Mouse (Mus musculus) lung, postnatal 0 days (tissue): ENCODE data around the gene Spata17. TPM values are rescaled to one million over a fixed set of nuclear protein-coding genes. Genes with fewer than 3 reads are reported as not detected.

Experiments
- ATAC-seq: fragments of 200-750 bp; cut with Nextera tagmentation; 2 replicates; pipeline ENCODE4 v1.8.0; 2017; ENCODE audit warnings: moderate library complexity
- DNase-seq: peaks from one replicate; pipeline ENCODE4 v3.0.0-alpha.2; 2016; ENCODE audit warnings: low spot score
- H3K27ac ChIP-seq: fragments of 300-500 bp; sonication (generic); 2 replicates; pipeline ENCODE4 v1.5.1; 2014; ENCODE audit warnings: antibody characterized with exemption, mild to moderate bottlenecking, low read length, mixed read lengths
- H3K27me3 ChIP-seq: fragments of 300-500 bp; sonication (generic); replicated peaks from 2 replicates; pipeline ENCODE4 v1.6.1; 2014; ENCODE audit warnings: low read length, mixed read lengths; ENCODE audit not compliant: insufficient read depth
- H3K36me3 ChIP-seq: fragments of 300-500 bp; sonication (generic); 2 replicates; pipeline ENCODE4 v1.6.1; 2014; ENCODE audit warnings: low read length, mixed read lengths; ENCODE audit not compliant: insufficient read depth
- H3K4me1 ChIP-seq: fragments of 300-500 bp; sonication (generic); 2 replicates; pipeline ENCODE4 v1.6.1; 2014; ENCODE audit warnings: antibody characterized with exemption, low read depth, low read length, mixed read lengths; ENCODE audit not compliant: insufficient read depth
- H3K4me2 ChIP-seq: fragments of 300-500 bp; sonication (generic); replicated peaks from 2 replicates; pipeline ENCODE4 v1.6.1; 2014; ENCODE audit warnings: low read depth, mild to moderate bottlenecking, low read length, moderate library complexity, mixed read lengths
- H3K4me3 ChIP-seq: fragments of 300-500 bp; sonication (generic); 2 replicates; pipeline ENCODE4 v1.5.1; 2014; ENCODE audit warnings: low read depth, low read length
- H3K9ac ChIP-seq: fragments of 300-500 bp; sonication (generic); replicated peaks from 2 replicates; pipeline ENCODE4 v1.6.1; 2014; ENCODE audit warnings: low read depth, mild to moderate bottlenecking
- H3K9me3 ChIP-seq: fragments of 300-500 bp; sonication (generic); 2 replicates; pipeline ENCODE4 v1.6.1; 2016; ENCODE audit warnings: low read length, mixed read lengths
- CTCF ChIP-seq: IDR thresholded peaks from 2 replicates; pipeline ENCODE4 v1.5.1; 2016; ENCODE audit warnings: antibody characterized with exemption, mild to moderate bottlenecking
- EP300 ChIP-seq: IDR thresholded peaks from 2 replicates; pipeline ENCODE4 v1.6.1; 2016; ENCODE audit warnings: antibody characterized with exemption, mild to moderate bottlenecking, control low read depth
- WGBS: fragments of 180-500 bp; shearing (Covaris S2); extraction: QIAGEN DNeasy Blood & Tissue Kit; methylation state at CpG from one replicate; pipeline ENCODE4 v1.1.7; 2014; 5-methylcytosine and 5-hydroxymethylcytosine counted together
- polyA plus RNA-seq: library from polyadenylated mRNA; unstranded; fragments of >200 nt; fragmentation: Nextera tagmentation; extraction: Ambion mirVana; gene quantifications from 2 replicates; pipeline ENCODE4 v1.2.1, GENCODE M21; 2015

Spata17 gene
- polyA plus RNA-seq, 1 experiment from 2014 or later: 3.1 TPM

- Histone ChIP-seq H3K27me3 (no peaks in the 10 kb centered on the region), H3K9me3 (no peaks in the 10 kb centered on the region), H3K27ac (no peak overlapping the region), H3K4me2 (no peak overlapping the region), H3K4me1 (no peaks in the 10 kb centered on the region), H3K9ac (no peak overlapping the region), H3K36me3 (no peaks in the 10 kb centered on the region), H3K4me3 (no peak overlapping the region)
- no peak for ATAC-seq
- 90% methylated on average over 11 of the region's 11 CpGs for WGBS
- DNase-seq: no peak
- TF ChIP-seq EP300: no peak
- TF ChIP-seq CTCF: no peak
Measured at GRCm38 (mm10) chr1:187125733-187126132, 89.5 kb downstream of the Spata17 start.

DNA sequence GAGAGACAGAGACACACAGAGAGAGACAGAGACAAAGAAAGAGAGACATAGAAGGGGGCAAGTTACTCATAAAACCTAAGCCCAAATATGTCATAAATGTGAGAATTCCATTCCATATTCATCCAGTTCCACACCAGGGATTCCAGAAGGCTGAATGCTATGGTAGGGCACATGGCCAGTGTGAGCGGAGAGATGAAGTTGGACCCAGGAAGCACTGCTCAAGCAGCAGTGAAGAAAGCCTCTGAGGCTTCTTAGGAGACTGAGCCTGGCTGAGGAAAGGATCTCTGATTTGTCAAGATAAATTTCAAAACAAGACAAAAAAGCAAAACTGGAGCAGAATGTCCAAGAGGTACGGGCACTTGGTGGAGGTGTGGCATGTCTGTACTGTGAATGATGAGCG lies 90.3 kb downstream of the Spata17 start:
- Histone ChIP-seq H3K36me3 (no peaks in the 10 kb centered on the region), H3K27me3 (no peaks in the 10 kb centered on the region), H3K4me3 (no peak overlapping the region), H3K9ac (no peak overlapping the region), H3K9me3 (no peaks in the 10 kb centered on the region), H3K27ac (no peak overlapping the region), H3K4me2 (no peak overlapping the region), H3K4me1 (no peaks in the 10 kb centered on the region)
- DNase-seq (peak; percentile 16), ATAC-seq (no peak)
- TF ChIP-seq EP300 (no peak), CTCF (no peak)
- WGBS: 43% methylated on average over 3 of the region's 3 CpGs

GRCm38 (mm10) chr1:187119300-187119699 lies 96.0 kb downstream of the Spata17 start:
- H3K27me3 ChIP-seq: no peaks in the 10 kb centered on the region
- WGBS: 92% methylated on average over 6 of the region's 6 CpGs
- H3K4me3 ChIP-seq: no peak overlapping the region

GRCm38 (mm10) chr1:187118108-187118507 lies 97.2 kb downstream of the Spata17 start:
- Histone ChIP-seq H3K27ac (no peak overlapping the region), H3K36me3 (no peaks in the 10 kb centered on the region), H3K4me1 (0 out of 2 replicates have a peak, but pooled peaks cover 4% of the 10 kb centered on the region), H3K27me3 (no peaks in the 10 kb centered on the region), H3K9ac (no peak overlapping the region), H3K4me3 (no peak overlapping the region), H3K9me3 (no peaks in the 10 kb centered on the region), H3K4me2 (no peak overlapping the region)
- ATAC-seq (peak; percentile 44; the same call in 1 of the 2 replicates), DNase-seq (peak; percentile 45)
- 23% methylated on average over 6 of the region's 6 CpGs for WGBS
- TF ChIP-seq EP300: peak; percentile 46; the same call in 1 of the 2 replicates
- TF ChIP-seq CTCF: no peak

More at GRCm38 (mm10) chr1:187119300-187119699, 96.0 kb downstream of the Spata17 start:
- Histone ChIP-seq H3K36me3 (no peaks in the 10 kb centered on the region), H3K4me2 (no peak overlapping the region), H3K4me1 (0 out of 2 replicates have a peak, but pooled peaks cover 4% of the 10 kb centered on the region), H3K27ac (no peak overlapping the region), H3K9ac (no peak overlapping the region), H3K9me3 (no peaks in the 10 kb centered on the region)
- no peak for ATAC-seq
- TF ChIP-seq CTCF (no peak), EP300 (no peak)
- no peak for DNase-seq

DNA sequence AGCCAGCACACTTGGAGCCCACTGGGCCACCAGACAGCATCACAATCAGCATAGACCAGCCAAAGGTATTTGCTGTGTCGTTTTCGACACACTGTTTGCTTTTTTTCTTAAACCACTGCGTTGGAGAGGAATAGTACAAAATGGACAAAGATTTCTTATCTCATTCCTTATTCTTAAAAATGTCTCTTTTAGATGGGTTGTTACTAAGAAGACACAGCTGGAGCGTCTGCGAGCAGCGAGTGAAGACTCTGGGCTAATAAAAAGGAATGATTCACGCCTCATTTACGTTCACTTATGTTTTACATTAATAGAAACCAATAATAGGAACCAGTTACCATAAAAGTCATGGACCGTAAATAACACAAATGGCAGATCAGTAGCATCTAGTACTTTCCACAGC lies 101.5 kb downstream of the Spata17 start:
- Histone ChIP-seq H3K27me3 (no peaks in the 10 kb centered on the region), H3K27ac (no peak overlapping the region), H3K9ac (no peak overlapping the region), H3K4me3 (no peak overlapping the region), H3K9me3 (no peaks in the 10 kb centered on the region), H3K4me2 (no peak overlapping the region), H3K4me1 (0 out of 2 replicates have a peak, but pooled peaks cover 4% of the 10 kb centered on the region), H3K36me3 (no peaks in the 10 kb centered on the region)
- ATAC-seq (peak; percentile 66), DNase-seq (peak; percentile 73)
- 64% methylated on average over 9 of the region's 9 CpGs for WGBS
- TF ChIP-seq EP300 (peak; percentile 45; the same call in 1 of the 2 replicates), CTCF (no peak)

- no peak overlapping the region for H3K4me3 ChIP-seq
- DNase-seq: peak; percentile 48
- H3K27me3 ChIP-seq: no peaks in the 10 kb centered on the region
- 69% methylated on average over 4 of the region's 4 CpGs for WGBS
- no peaks in the 10 kb centered on the region for H3K36me3 ChIP-seq
- ATAC-seq: peak; percentile 74
- H3K9me3 ChIP-seq: no peaks in the 10 kb centered on the region
- H3K4me1 ChIP-seq: no peaks in the 10 kb centered on the region
- peak overlapping the region; percentile 40; the same call in 1 of the 2 replicates for H3K27ac ChIP-seq
- TF ChIP-seq CTCF (no peak), EP300 (0 out of 2 replicates have a peak, but pooled peaks have one; percentile 11)
- H3K4me2 ChIP-seq: no peak overlapping the region
- no peak overlapping the region for H3K9ac ChIP-seq
Measured at GRCm38 (mm10) chr1:187102130-187102529, 113.1 kb downstream of the Spata17 start.
